Mouse (Mus musculus) E14TG2a.4 (cell line): ENCODE measurements at regions not wholly inside any gene's neighbourhood (a gene's known extent, or its start where the extent isn't known, plus 50 kb on each side); places are given as distances from the start of the nearest gene placed in this dataset.

ENCODE experiments used
- CTCF ChIP-seq: conservative IDR thresholded peaks from 2 replicates; pipeline ENCODE4 v1.5.1; 2014; ENCODE audit warnings: low read length
- NANOG ChIP-seq: IDR thresholded peaks from 2 replicates; pipeline ENCODE4 v1.6.1; 2014; ENCODE audit warnings: borderline replicate concordance, low read length, mixed read lengths
- POU5F1 ChIP-seq: IDR thresholded peaks from 2 replicates; pipeline ENCODE4 v1.6.1; 2014; ENCODE audit warnings: low read length, borderline replicate concordance

DNA sequence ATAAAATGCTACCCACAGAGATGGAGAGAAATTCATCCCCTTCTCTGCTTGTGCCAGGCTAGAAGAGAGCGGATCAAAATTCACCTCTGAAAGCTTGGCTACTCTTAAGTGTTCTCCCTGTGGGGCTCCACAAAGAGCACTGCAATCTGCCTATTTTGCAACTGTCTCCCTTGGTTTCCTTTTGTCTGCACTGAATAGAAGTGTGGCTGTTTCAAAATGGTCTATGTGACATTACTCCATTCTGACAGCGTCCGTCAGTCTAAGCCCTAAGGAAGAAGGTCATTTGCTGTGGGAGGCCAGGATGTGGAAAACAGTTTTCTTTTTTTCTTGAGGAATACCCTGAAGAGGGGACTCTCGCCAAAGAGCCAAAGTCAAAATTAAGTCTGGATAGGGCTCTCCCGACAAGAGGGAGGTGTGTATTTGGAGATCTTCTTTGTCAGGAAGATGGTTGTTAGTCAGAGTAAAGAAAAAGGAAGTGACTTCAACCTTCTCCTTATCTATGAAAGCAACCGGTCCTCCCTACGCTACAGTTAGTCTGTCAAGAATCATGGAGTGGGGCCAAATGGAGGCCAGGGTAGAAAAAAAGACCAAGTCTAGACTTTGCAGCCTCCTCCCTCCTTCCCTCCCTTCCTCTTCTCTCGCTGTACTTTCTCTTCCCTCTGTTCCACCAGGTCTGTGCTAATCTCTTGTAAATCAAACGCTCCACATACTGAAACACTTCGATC lies 198.2 kb upstream of the Hmga2 start:
- no peak for TF ChIP-seq CTCF
- no peak for TF ChIP-seq NANOG
- TF ChIP-seq POU5F1, result no peak
